Mouse (Mus musculus) hindbrain, postnatal 0 days (tissue): ENCODE data around the gene Btbd16. TPM values are rescaled to one million over a fixed set of nuclear protein-coding genes. Genes with fewer than 3 reads are reported as not detected.
A peak's percentile ranks its signal among the peaks of the same experiment; 100 is the strongest.

Experiments used
- ATAC-seq: fragments of 200-750 bp; cut with Nextera tagmentation; 2 replicates; pipeline ENCODE4 v1.8.0; 2017; ENCODE audit warnings: mild to moderate bottlenecking, moderate TSS enrichment, moderate library complexity
- DNase-seq: peaks from one replicate; pipeline ENCODE4 v3.0.0-alpha.2; 2015; ENCODE audit warnings: low spot score
- H3K27ac ChIP-seq: fragments of 300-500 bp; sonication (generic); 2 replicates; pipeline ENCODE4 v1.5.1; 2014; ENCODE audit warnings: mild to moderate bottlenecking
- H3K27me3 ChIP-seq: fragments of 300-500 bp; sonication (generic); 2 replicates; pipeline ENCODE4 v1.6.1; 2014; ENCODE audit warnings: low read length, mixed read lengths; ENCODE audit not compliant: insufficient read depth
- H3K36me3 ChIP-seq: fragments of 300-500 bp; sonication (generic); 2 replicates; pipeline ENCODE4 v1.6.1; 2014; ENCODE audit warnings: low read length, mixed read lengths; ENCODE audit not compliant: insufficient read depth
- H3K4me1 ChIP-seq: fragments of 300-500 bp; sonication (generic); 2 replicates; pipeline ENCODE4 v1.6.1; 2014; ENCODE audit warnings: antibody characterized with exemption, low read length, mixed read lengths; ENCODE audit not compliant: insufficient read depth
- H3K4me2 ChIP-seq: fragments of 300-500 bp; sonication (generic); 2 replicates; pipeline ENCODE4 v1.6.1; 2014; ENCODE audit warnings: low read depth, mild to moderate bottlenecking, low read length, moderate library complexity, mixed read lengths
- H3K4me3 ChIP-seq: fragments of 300-500 bp; sonication (generic); 2 replicates; pipeline ENCODE4 v1.5.1; 2014; ENCODE audit warnings: low read length
- H3K9ac ChIP-seq: fragments of 300-500 bp; sonication (generic); replicated peaks from 2 replicates; pipeline ENCODE4 v1.6.1; 2014; ENCODE audit warnings: mild to moderate bottlenecking, low read length, moderate library complexity, mixed read lengths
- H3K9me3 ChIP-seq: fragments of 300-500 bp; sonication (generic); 2 replicates; pipeline ENCODE4 v1.6.1; 2016; ENCODE audit warnings: low read length, mixed read lengths
- CTCF ChIP-seq: IDR thresholded peaks from 2 replicates; pipeline ENCODE4 v1.5.1; 2016; ENCODE audit warnings: antibody characterized with exemption, control low read depth, low read depth
- WGBS: fragments of 180-500 bp; shearing (Covaris S2); extraction: QIAGEN DNeasy Blood & Tissue Kit; methylation state at CpG from one replicate; pipeline ENCODE4 v1.1.7; 2014; 5-methylcytosine and 5-hydroxymethylcytosine counted together
- polyA plus RNA-seq: library from polyadenylated mRNA; unstranded; fragments of >200 nt; fragmentation: Nextera tagmentation; extraction: Ambion mirVana; gene quantifications from 2 replicates; pipeline ENCODE4 v1.2.1, GENCODE M21; 2015
- total RNA-seq: library from RNA; depleted of rRNA; stranded (reverse); fragments of >200 nt; gene quantifications from 2 replicates; pipeline ENCODE4 v1.2.3, GENCODE M21; 2014; rRNA removed

Btbd16 gene
- total RNA-seq (not detected in 2 replicates), polyA plus RNA-seq (0.10 and 0.18 TPM in 2 replicates)

DNA sequence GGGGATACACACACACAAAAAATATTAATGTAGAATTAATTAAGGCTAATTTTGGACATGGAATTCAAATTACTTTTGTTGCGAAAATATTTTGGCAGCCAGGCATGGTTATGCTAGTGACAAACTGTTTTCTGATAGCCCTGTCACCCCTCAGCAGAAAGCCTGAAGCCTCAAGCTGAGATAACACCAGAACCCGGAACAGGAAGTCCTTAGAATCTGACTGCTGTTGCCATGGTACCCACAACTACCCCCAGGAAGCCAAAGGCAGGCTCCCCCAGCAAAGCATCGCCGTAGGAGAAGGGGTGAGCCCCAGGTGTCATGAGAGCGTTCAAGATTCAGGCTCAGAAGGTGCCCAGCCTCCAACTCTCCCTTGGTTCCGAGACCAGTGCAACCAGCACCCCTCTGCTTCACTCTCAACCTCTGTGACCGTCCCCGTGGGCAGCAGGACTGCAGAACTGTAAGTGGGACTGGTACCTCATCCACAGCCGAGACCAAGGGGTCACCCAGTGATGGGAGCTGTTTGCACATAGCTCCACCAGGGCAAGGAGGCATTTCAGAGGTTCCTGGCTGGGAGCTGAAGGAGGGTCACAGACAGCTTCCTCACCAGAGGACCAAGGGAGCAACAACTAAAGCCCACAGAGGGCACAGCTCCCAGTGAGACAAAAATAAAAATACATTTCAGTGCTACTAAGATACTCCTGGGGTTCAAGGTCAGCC, at the start of gene Btbd16:
Gene Btbd16, plus strand, starts transcription at position 156 of the 717 bp plus-strand sequence.
- Histone ChIP-seq H3K9ac (no peak within 1 kb of the TSS), H3K9me3 (no peaks in the 10 kb centered on the region), H3K27ac (no peak within 1 kb of the TSS), H3K4me3 (no peak within 1 kb of the TSS), H3K4me2 (no peak within 1 kb of the TSS), H3K36me3 (no peaks in the 10 kb centered on the region), H3K27me3 (no peaks in the 10 kb centered on the region), H3K4me1 (no peaks in the 10 kb centered on the region)
- no peak for TF ChIP-seq CTCF
- 51% methylated on average over 9 of the region's 9 CpGs for WGBS
- DNase-seq (no peak), ATAC-seq (no peak)

DNA sequence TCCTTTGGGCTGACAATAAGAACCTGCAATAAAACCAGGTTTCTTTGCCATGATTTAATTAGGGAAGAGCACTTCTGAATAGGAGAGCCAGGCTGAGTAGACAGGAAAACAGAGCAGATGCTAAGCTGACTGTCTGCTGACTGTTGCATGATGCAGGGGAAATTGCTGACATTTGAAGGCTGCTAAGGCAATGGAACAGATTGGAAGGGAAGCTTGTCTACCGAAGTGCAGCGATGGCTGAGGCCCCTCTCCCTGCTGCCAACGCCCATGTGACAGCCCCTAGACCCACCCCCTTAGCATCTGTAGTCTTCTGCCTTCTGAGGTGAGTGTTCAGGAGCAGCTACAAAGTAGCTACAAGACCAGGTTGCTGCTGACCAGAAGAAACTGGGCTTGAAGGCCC, 47.7 kb upstream of the Btbd16 start:
- H3K36me3 ChIP-seq: peaks cover 23% of the 10 kb centered on the region
- no peak overlapping the region for H3K27ac ChIP-seq
- no peak overlapping the region for H3K4me3 ChIP-seq
- no peak overlapping the region for H3K4me2 ChIP-seq
- WGBS: 62% methylated on average over 3 of the region's 3 CpGs
- no peaks in the 10 kb centered on the region for H3K4me1 ChIP-seq
- H3K9me3 ChIP-seq: no peaks in the 10 kb centered on the region
- no peak overlapping the region for H3K9ac ChIP-seq
- no peak for ATAC-seq
- H3K27me3 ChIP-seq: no peaks in the 10 kb centered on the region
- no peak for TF ChIP-seq CTCF
- DNase-seq: no peak

DNA sequence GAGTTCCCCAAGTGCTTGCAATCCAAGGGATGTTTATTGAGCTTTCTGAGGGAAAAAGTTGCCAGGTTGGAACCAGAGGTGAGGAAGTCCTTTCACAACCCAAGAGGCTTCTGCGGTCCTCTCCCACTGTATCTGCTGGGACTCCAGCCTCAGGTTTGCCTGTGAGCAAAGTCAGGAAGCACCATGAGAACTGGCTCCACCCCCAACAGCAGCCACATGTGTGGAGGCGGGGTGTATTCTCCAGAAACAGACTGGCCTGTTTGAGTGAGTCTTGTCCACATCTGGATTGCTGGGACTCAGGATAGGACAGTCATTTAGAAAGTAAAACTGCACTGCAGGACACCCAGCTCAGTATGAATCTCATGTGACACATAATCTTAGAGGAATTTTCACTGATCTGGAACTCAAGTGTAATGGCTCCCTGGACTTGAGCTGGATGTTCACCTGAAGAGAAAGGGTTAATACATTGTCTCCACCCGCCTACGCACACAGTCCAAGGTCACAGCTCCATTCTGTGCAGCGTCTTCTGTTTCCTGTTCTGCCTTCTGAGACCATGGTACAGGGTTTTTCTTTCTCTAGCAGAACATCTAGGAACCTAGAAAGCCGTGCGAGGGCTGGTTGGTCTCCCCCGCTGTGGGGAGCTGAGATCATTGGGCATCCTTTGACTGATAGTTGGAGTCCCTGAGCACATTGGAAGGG, 47.0 kb upstream of the Btbd16 start:
- no peak for TF ChIP-seq CTCF
- no peaks in the 10 kb centered on the region for H3K27me3 ChIP-seq
- ATAC-seq: no peak
- H3K4me1 ChIP-seq: no peaks in the 10 kb centered on the region
- no peak overlapping the region for H3K27ac ChIP-seq
- no peak overlapping the region for H3K4me2 ChIP-seq
- H3K9me3 ChIP-seq: no peaks in the 10 kb centered on the region
- peaks cover 23% of the 10 kb centered on the region for H3K36me3 ChIP-seq
- H3K4me3 ChIP-seq: no peak overlapping the region
- WGBS: 63% methylated on average over 8 of the region's 8 CpGs
- no peak for DNase-seq
- no peak overlapping the region for H3K9ac ChIP-seq

DNA sequence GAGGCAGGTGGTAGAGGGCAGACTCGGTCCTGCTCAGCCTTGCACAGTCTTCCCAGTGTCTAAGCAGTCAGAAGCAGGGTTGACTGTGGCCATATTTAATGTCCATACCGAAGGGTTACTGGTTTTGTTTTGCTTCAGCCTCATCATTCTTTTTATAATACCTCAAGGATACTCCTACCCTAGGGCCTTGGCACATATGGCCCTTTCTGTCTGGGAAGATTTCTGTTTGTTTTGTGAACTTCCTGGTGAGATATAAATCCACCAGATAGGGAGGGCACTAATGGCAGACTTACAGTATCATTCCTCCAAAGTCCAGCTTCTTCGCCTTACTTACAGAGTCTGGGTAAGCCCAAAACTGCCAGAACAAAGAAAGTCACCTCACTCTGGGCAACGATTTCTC, 46.3 kb upstream of the Btbd16 start:
- H3K36me3 ChIP-seq: peaks cover 23% of the 10 kb centered on the region
- TF ChIP-seq CTCF: no peak

DNA sequence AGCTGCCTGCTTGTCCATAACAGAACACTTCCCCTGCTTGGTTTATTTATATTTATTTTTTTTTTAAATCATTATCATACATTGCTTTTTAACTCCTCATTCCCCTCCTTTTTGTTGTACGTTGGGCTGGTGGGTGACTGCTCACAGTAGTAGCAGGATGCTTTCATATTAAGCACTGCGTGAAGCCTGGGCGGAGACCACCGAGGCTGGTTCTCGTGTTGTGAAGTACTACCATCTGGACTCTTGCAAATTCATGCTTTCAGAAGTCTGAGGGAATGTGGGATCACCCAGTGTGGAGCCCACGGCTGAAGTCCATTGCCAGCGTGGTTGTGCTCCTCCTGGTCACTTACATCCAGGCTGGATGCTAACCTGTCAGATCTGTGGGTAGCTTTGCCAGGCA, 42.1 kb upstream of the Btbd16 start:
- Histone ChIP-seq H3K9ac (no peak overlapping the region), H3K27me3 (no peaks in the 10 kb centered on the region), H3K4me1 (0 out of 2 replicates have a peak, but pooled peaks cover 3% of the 10 kb centered on the region), H3K36me3 (peaks cover 39% of the 10 kb centered on the region), H3K27ac (peak overlapping the region; percentile 41; the same call in 1 of the 2 replicates), H3K4me2 (no peak overlapping the region), H3K4me3 (no peak overlapping the region), H3K9me3 (no peaks in the 10 kb centered on the region)
- WGBS: 54% methylated on average over 7 of the region's 7 CpGs
- TF ChIP-seq CTCF: no peak
- ATAC-seq: no peak
- no peak for DNase-seq

More for the DNA sequence above, 46.3 kb upstream of the Btbd16 start:
- Histone ChIP-seq H3K4me1 (0 out of 2 replicates have a peak, but pooled peaks cover 2% of the 10 kb centered on the region), H3K4me3 (no peak overlapping the region), H3K4me2 (no peak overlapping the region), H3K27ac (no peak overlapping the region), H3K9me3 (no peaks in the 10 kb centered on the region), H3K27me3 (no peaks in the 10 kb centered on the region), H3K9ac (no peak overlapping the region)
- DNase-seq (no peak), ATAC-seq (no peak)
- WGBS: 89% methylated on average over 4 of the region's 4 CpGs

DNA sequence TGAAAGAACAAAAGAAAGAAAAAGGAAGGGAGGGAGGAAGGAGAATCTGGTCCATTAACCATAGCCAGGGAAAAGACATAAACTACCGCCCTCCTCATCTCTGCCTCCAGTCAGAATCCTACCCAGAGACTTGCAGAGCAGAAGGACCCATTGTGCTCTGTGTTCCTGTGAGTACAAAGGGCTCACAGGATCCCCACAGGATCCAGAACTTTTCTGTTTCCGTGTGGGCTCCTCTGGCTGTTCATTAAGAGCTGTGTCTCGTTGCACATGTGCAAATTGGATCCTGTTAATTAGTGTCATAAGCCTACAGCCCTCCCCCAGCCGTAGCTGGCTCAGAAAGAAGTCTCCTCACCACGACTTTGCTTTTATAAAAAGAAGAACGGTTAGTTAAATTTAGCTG, 41.0 kb upstream of the Btbd16 start:
- 37% methylated on average over 6 of the region's 6 CpGs for WGBS
- no peak overlapping the region for H3K4me2 ChIP-seq
- peak; percentile 36 for DNase-seq
- 0 out of 2 replicates have a peak, but pooled peaks have one; percentile 38 for ATAC-seq
- H3K36me3 ChIP-seq: peaks cover 42% of the 10 kb centered on the region
- TF ChIP-seq CTCF: no peak
- H3K9ac ChIP-seq: no peak overlapping the region
- peak overlapping the region; percentile 18 for H3K27ac ChIP-seq
- H3K4me1 ChIP-seq: 0 out of 2 replicates have a peak, but pooled peaks cover 3% of the 10 kb centered on the region
- no peaks in the 10 kb centered on the region for H3K9me3 ChIP-seq
- no peak overlapping the region for H3K4me3 ChIP-seq
- no peaks in the 10 kb centered on the region for H3K27me3 ChIP-seq
